Mouse (Mus musculus): ENCODE data around the gene Otulinl. TPM values are rescaled to one million over a fixed set of nuclear protein-coding genes. Genes with fewer than 3 reads are reported as not detected.

Otulinl gene
- polyA plus RNA-seq, 1 experiment from 2014 or later = 9.8 TPM

DNA sequence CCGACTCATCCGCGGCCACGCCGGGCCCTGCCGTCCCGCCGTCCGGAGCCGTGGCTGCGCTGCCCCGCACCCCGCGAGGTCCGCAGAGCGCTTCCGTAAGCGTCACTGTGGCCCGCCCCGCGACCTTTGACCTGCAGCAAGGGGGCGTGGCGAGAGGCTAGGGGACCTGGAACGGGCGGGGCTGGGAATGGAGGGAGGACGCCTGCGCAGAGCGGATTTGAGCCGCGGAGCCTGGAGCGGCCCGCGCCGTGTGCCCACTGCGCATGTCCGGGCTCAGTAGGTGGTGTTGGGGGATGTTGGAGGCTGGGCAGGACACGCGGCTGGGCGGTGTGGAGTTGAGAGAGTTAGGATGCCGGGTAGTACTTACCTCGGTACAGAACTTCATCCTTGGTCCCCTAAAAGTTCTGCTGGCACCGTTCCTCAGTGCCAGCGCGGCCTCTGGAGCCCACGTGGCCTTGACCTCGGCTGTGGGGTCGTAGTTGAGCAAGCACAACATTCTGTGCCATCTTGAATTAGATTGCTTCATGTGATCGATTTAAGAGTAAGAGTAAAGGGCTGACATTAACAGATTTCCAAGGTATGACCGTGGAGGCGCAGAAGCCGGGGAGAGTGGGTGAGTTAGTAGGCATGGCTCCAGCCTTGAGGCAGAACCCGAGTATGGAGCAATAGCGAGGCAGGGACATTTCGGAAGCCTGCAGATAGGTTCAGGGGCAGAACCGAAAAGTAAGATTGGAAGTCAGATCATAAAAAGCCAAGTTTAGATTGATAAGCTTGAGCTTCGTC, 50.6 kb downstream of the Otulinl start, which contains the start of gene Otulin:
Otulin (minus strand) TSS at position 93 of the 783 bp plus-strand sequence.
- Histone ChIP-seq H3K27ac (ENCODE audit: low read depth, low read length) (no peak within 1 kb of the TSS), H3K4me1 (ENCODE audit: control insufficient read depth, insufficient read depth, low read length) (peaks cover 8% of the 10 kb centered on the region), H3K4me2 (ENCODE audit: low read depth) (peak within 1 kb of the TSS; percentile 83), H3K9me3 (ENCODE audit: control insufficient read depth, low read length) (no peaks in the 10 kb centered on the region), H3K9ac (ENCODE audit: low read length) (peak within 1 kb of the TSS; percentile 79), H3K27me3 (ENCODE audit: control insufficient read depth, insufficient read depth, low read length) (no peaks in the 10 kb centered on the region), H3K4me3 (ENCODE audit: low read depth, low read length) (peak within 1 kb of the TSS; percentile 91), H3K36me3 (ENCODE audit: control insufficient read depth, insufficient read depth, low read length) (no peaks in the 10 kb centered on the region)
- 9% methylated on average over 42 of the region's 56 CpGs for WGBS
- peak; percentile 99 for DNase-seq (ENCODE audit: low spot score)
- peak; percentile 99 for ATAC-seq (ENCODE audit: insufficient read depth, low FRiP score, low TSS enrichment)

DNA sequence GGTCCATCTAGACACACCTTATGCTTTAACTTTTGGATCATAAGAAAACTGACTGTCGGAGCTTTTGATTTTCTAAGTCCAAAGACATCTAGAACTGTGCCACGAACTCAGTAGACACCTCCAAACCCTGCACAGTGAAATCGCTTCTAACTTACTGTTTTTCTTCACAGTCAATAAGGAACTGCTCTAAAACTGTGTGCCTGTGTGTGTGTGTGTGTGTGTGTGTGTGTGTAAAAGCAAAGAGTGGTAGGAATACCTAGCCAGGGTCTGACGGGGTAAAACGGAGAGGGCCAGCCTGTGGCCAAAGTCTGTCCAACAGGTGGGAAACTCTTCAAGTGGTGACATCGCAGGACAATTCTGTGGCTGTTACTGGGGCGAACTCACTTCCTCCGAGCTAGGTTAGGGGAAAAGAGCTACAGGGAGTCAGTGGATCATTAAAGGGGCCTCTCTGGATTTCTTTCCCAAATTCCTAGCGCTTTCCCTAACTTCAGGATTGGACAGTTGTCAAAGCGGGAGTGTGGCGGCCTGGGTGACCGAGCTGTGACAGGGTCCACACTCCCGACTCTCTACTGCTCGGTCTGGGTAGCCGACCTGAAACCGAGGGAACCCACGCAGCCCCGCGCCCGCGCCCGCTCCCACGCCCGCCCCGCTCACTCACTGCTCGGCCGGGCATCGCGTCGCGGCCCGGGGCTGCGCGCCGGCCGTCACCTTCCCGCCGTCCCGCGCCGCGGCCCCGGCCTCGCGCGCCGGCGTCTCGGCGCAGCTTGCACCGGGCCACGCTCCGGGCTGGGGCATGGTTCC, 51.4 kb downstream of the Otulinl start:
- WGBS = 4% methylated on average over 31 of the region's 53 CpGs
- peak; percentile 23 for DNase-seq (ENCODE audit: low spot score)
- peak overlapping the region; percentile 79 for H3K9ac ChIP-seq (ENCODE audit: low read length)
- no peaks in the 10 kb centered on the region for H3K9me3 ChIP-seq (ENCODE audit: control insufficient read depth, low read length)
- no peak; the same call in none of the 2 replicates for ATAC-seq (ENCODE audit: insufficient read depth, low FRiP score, low TSS enrichment)
- no peak overlapping the region for H3K27ac ChIP-seq (ENCODE audit: low read depth, low read length)
- peak overlapping the region; percentile 83 for H3K4me2 ChIP-seq (ENCODE audit: low read depth)
- no peaks in the 10 kb centered on the region for H3K36me3 ChIP-seq (ENCODE audit: control insufficient read depth, insufficient read depth, low read length)
- H3K4me3 ChIP-seq (ENCODE audit: low read depth, low read length) = peak overlapping the region; percentile 91
- H3K4me1 ChIP-seq (ENCODE audit: control insufficient read depth, insufficient read depth, low read length) = peaks cover 8% of the 10 kb centered on the region
- H3K27me3 ChIP-seq (ENCODE audit: control insufficient read depth, insufficient read depth, low read length) = no peaks in the 10 kb centered on the region

DNA sequence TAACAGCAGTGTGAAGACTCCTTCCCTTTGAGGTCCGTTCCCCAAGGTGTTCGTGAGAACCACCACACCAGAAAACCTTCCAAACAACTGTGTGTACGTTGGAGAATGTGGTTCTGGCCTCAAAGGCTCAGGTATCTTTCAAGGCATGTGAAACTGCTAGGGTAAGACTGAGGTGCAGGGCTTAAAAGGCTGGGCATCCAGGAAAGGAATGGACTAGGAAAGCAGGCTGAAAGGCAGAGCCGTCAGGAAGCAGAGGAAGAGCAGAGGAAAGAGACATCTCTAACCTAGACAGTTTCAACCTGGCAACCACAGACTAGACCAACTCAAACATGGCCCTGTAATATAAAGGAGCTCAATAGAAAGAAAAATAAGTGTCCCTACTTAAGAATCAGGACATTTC, 52.3 kb downstream of the Otulinl start:
- ATAC-seq (ENCODE audit: insufficient read depth, low FRiP score, low TSS enrichment) (no peak), DNase-seq (ENCODE audit: low spot score) (no peak)
- H3K4me1 ChIP-seq (ENCODE audit: control insufficient read depth, insufficient read depth, low read length) = peaks cover 8% of the 10 kb centered on the region
- H3K27me3 ChIP-seq (ENCODE audit: control insufficient read depth, insufficient read depth, low read length) = no peaks in the 10 kb centered on the region
- H3K4me3 ChIP-seq (ENCODE audit: low read depth, low read length) = no peak overlapping the region
- 85% methylated on average over 4 of the region's 4 CpGs for WGBS
- no peak overlapping the region for H3K4me2 ChIP-seq (ENCODE audit: low read depth)
- H3K36me3 ChIP-seq (ENCODE audit: control insufficient read depth, insufficient read depth, low read length) = no peaks in the 10 kb centered on the region
- H3K9me3 ChIP-seq (ENCODE audit: control insufficient read depth, low read length) = no peaks in the 10 kb centered on the region
- H3K27ac ChIP-seq (ENCODE audit: low read depth, low read length) = no peak overlapping the region
- H3K9ac ChIP-seq (ENCODE audit: low read length) = no peak overlapping the region

DNA sequence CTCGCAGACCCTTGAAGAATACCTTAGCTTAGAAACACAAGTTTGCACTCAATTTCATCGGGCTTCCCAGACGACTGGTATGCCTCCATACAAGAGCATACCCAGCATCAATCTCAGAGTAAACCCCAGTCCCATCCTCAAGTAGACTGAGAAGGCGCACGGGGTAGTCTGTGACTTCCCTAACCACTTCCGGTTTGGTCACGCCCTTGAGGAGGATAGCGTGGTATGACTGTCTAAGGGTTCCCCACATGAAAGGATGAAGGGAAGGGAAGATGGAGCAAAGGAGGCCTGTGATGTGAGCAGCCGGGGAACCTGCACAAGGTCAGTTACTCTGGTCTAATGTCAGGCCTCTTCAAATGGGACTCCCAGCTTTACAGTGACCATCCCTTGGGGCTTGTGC, 53.6 kb downstream of the Otulinl start:
- Histone ChIP-seq H3K4me1 (ENCODE audit: control insufficient read depth, insufficient read depth, low read length) (peaks cover 8% of the 10 kb centered on the region), H3K9me3 (ENCODE audit: control insufficient read depth, low read length) (no peaks in the 10 kb centered on the region), H3K9ac (ENCODE audit: low read length) (no peak overlapping the region), H3K27ac (ENCODE audit: low read depth, low read length) (no peak overlapping the region), H3K4me2 (ENCODE audit: low read depth) (no peak overlapping the region), H3K36me3 (ENCODE audit: control insufficient read depth, insufficient read depth, low read length) (peaks cover under 1% of the 10 kb centered on the region; the same call in 1 of the 2 replicates), H3K27me3 (ENCODE audit: control insufficient read depth, insufficient read depth, low read length) (no peaks in the 10 kb centered on the region), H3K4me3 (ENCODE audit: low read depth, low read length) (no peak overlapping the region)
- no peak for DNase-seq (ENCODE audit: low spot score)
- no peak for ATAC-seq (ENCODE audit: insufficient read depth, low FRiP score, low TSS enrichment)
- WGBS = 94% methylated on average over 9 of the region's 9 CpGs

DNA sequence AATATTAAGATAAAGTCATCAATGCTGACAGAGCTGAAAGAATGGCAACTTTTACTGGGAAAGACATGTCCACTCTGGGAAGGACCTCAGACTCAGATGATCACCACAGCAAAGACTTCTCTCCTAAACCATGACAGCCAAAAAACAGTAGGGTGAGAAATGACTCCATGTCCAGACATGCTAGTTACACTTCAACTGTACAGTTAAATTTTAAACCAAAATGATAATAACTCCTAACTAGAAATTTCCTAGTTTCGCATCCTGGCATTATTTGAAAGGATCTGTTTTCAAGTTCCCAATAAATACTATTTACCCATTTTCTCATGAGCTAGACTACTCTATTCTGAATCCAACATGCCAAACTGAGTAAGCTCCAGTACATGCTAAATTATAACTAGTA, 55.1 kb downstream of the Otulinl start:
- DNase-seq (ENCODE audit: low spot score) = no peak

DNA sequence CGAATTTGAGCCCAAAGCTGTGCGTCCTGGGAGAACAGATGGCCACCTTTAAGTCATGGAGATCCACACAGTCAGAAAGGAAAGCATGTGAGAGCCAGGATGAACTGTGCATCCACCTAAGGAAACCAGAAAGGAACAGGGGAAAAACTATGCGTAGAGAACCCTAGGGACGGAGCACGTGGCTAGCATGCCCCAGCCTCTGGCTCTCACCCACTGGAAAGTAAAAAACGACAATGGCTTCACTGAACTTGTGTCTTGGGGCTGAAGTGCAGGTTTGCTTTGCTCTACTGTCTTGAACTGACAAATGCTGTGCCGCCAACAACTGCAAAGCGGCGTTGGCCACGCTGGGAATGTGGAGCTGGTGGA, 55.5 kb downstream of the Otulinl start:
- no peak for ATAC-seq (ENCODE audit: insufficient read depth, low FRiP score, low TSS enrichment)
- peaks cover 3% of the 10 kb centered on the region; the same call in 1 of the 2 replicates for H3K36me3 ChIP-seq (ENCODE audit: control insufficient read depth, insufficient read depth, low read length)

More for the DNA sequence above, 55.1 kb downstream of the Otulinl start:
- Histone ChIP-seq H3K27me3 (ENCODE audit: control insufficient read depth, insufficient read depth, low read length) (no peaks in the 10 kb centered on the region), H3K36me3 (ENCODE audit: control insufficient read depth, insufficient read depth, low read length) (peaks cover 3% of the 10 kb centered on the region; the same call in 1 of the 2 replicates), H3K4me2 (ENCODE audit: low read depth) (no peak overlapping the region), H3K4me3 (ENCODE audit: low read depth, low read length) (no peak overlapping the region), H3K9ac (ENCODE audit: low read length) (no peak overlapping the region), H3K4me1 (ENCODE audit: control insufficient read depth, insufficient read depth, low read length) (peaks cover 8% of the 10 kb centered on the region), H3K27ac (ENCODE audit: low read depth, low read length) (no peak overlapping the region), H3K9me3 (ENCODE audit: control insufficient read depth, low read length) (no peaks in the 10 kb centered on the region)
- 93% methylated on average over 1 of the region's 1 CpGs for WGBS
- ATAC-seq (ENCODE audit: insufficient read depth, low FRiP score, low TSS enrichment) = no peak

DNA sequence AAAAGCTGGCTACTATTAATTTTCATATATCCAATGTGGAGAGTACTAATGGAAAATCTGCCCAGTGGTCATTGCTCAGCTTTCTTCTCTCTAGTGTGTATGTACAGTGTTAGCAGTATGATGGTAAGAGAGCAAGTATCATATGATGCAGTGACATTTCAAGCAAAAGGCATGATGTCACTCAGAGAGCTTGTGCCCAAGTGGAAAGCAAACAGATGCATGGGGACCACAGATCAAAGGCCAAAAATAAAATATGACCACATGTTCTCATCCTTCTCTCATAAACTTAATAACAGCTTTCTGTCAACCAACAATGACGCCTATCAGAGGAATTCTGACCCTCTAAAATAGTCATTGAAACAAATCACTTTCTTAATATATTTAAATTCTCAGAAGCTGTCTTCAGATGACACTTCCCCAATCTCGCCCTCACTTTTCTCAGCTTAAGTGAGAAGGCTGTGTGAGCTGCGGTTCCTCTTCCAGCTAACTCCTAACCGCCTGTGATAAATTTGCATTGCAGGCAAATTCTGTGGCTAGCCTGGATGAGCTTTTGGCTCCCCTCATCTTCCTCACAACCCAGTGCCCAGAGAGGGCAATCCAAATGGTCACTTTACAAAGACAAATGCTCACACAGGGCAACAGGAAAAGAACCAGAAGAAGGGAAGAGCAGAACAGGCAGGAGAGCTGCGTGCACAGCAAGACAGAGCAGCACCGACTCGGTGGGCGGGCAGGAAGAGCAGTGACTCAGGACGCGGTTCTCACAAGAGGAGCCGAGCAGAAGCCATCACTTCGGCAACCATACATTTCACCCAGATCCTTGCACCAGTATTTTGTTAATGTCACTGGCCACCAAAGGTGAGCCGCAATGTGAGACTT, 56.1 kb downstream of the Otulinl start:
- peaks cover 8% of the 10 kb centered on the region for H3K4me1 ChIP-seq (ENCODE audit: control insufficient read depth, insufficient read depth, low read length)

More for the DNA sequence above, 55.5 kb downstream of the Otulinl start:
- no peak overlapping the region for H3K27ac ChIP-seq (ENCODE audit: low read depth, low read length)
- DNase-seq (ENCODE audit: low spot score) = no peak
- no peaks in the 10 kb centered on the region for H3K9me3 ChIP-seq (ENCODE audit: control insufficient read depth, low read length)
- no peak overlapping the region for H3K4me3 ChIP-seq (ENCODE audit: low read depth, low read length)
- H3K9ac ChIP-seq (ENCODE audit: low read length) = no peak overlapping the region
- peaks cover 8% of the 10 kb centered on the region for H3K4me1 ChIP-seq (ENCODE audit: control insufficient read depth, insufficient read depth, low read length)
- no peaks in the 10 kb centered on the region for H3K27me3 ChIP-seq (ENCODE audit: control insufficient read depth, insufficient read depth, low read length)
- H3K4me2 ChIP-seq (ENCODE audit: low read depth) = no peak overlapping the region
- WGBS = 95% methylated on average over 10 of the region's 10 CpGs

DNA sequence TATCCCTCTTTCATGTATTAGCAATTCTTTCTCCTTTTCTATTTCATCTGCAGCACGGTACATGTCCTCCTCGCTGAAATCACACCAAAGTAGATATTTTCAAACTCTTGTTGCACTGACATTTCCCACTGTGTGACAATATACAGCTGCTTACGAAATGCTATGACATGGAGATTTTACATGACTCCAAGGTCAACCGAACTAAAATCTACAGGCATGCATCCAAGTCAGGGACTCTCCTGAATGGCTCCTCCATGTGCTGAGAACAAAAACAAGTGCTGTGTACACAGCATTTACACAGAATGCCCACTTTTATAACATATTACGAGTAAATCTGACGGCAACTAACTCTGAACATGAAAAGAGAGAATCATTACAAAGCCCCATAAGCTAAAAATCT, 58.1 kb downstream of the Otulinl start:
- Histone ChIP-seq H3K4me3 (ENCODE audit: low read depth, low read length) (no peak overlapping the region), H3K4me1 (ENCODE audit: control insufficient read depth, insufficient read depth, low read length) (no peaks in the 10 kb centered on the region), H3K9ac (ENCODE audit: low read length) (no peak overlapping the region), H3K36me3 (ENCODE audit: control insufficient read depth, insufficient read depth, low read length) (peaks cover 3% of the 10 kb centered on the region; the same call in 1 of the 2 replicates), H3K9me3 (ENCODE audit: control insufficient read depth, low read length) (no peaks in the 10 kb centered on the region), H3K4me2 (ENCODE audit: low read depth) (no peak overlapping the region), H3K27ac (ENCODE audit: low read depth, low read length) (no peak overlapping the region), H3K27me3 (ENCODE audit: control insufficient read depth, insufficient read depth, low read length) (no peaks in the 10 kb centered on the region)
- ATAC-seq (ENCODE audit: insufficient read depth, low FRiP score, low TSS enrichment) (no peak), DNase-seq (ENCODE audit: low spot score) (no peak)
- WGBS = 95% methylated on average over 6 of the region's 6 CpGs

More for the DNA sequence above, 56.1 kb downstream of the Otulinl start:
- H3K27me3 ChIP-seq (ENCODE audit: control insufficient read depth, insufficient read depth, low read length) = no peaks in the 10 kb centered on the region
- no peak overlapping the region for H3K4me2 ChIP-seq (ENCODE audit: low read depth)
- no peak overlapping the region for H3K4me3 ChIP-seq (ENCODE audit: low read depth, low read length)
- 89% methylated on average over 13 of the region's 13 CpGs for WGBS
- H3K36me3 ChIP-seq (ENCODE audit: control insufficient read depth, insufficient read depth, low read length) = peaks cover 3% of the 10 kb centered on the region; the same call in 1 of the 2 replicates
- ATAC-seq (ENCODE audit: insufficient read depth, low FRiP score, low TSS enrichment) = no peak
- no peak overlapping the region for H3K27ac ChIP-seq (ENCODE audit: low read depth, low read length)
- no peaks in the 10 kb centered on the region for H3K9me3 ChIP-seq (ENCODE audit: control insufficient read depth, low read length)
- DNase-seq (ENCODE audit: low spot score) = no peak
- no peak overlapping the region for H3K9ac ChIP-seq (ENCODE audit: low read length)
